Mouse (Mus musculus) heart, postnatal 0 days (tissue): ENCODE data around the gene Slc39a1.
"Not testable (repeated sequence)": the region's sequence is repeated elsewhere in the genome, so short reads cannot be mapped to it uniquely, and the experiment has no call there.

Source experiments
- CTCF ChIP-seq: IDR thresholded peaks from 2 replicates; pipeline ENCODE4 v1.5.1; 2016; ENCODE audit warnings: antibody characterized with exemption, control low read depth, low read depth
- EP300 ChIP-seq: IDR thresholded peaks from 2 replicates; pipeline ENCODE4 v1.6.1; 2016; ENCODE audit warnings: antibody characterized with exemption, low read depth

- TF ChIP-seq EP300, CTCF: not testable (repeated sequence)
Observed at GRCm38 (mm10) chr3:90289403-90289802, 41.4 kb downstream of the Slc39a1 start.
